Mouse (Mus musculus): ENCODE results near the gene Slc41a3. TPM values are rescaled to one million over a fixed set of nuclear protein-coding genes. Genes with fewer than 3 reads are reported as not detected.

The Slc41a3 gene
- polyA plus RNA-seq, 1 experiment from 2014 or later = 10.7 TPM

DNA sequence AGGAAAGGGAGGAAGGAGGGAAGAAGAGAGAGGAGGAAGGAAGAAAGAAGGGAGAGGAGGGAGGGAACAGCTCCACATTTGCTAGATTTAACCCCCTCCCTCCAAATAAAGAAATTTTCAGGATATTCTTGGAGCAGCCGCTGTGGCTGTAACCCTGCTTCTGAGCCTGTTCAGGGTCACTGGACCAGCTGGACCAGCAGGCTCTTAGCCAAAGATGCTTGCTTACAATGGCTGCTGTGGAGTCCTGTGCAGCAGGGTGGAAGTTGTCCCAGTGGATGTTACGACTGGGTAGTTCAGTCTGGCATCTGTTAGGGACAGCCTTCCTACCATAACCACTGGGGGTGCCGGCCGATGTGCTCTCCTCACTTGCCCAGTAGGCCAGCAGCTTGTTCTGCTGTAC, 35.8 kb upstream of the Slc41a3 start:
- H3K9ac ChIP-seq = no peak overlapping the region
- no peak for ATAC-seq (replicated peaks; ENCODE audit: insufficient number of reproducible peaks, insufficient read depth, low FRiP score, low read depth)
- WGBS = 80% methylated on average over 4 of the region's 4 CpGs
- H3K4me3 ChIP-seq = no peak overlapping the region
- H3K36me3 ChIP-seq = no peaks in the 10 kb centered on the region
- H3K27me3 ChIP-seq = 0 out of 2 replicates have a peak, but pooled peaks cover 2% of the 10 kb centered on the region
- no peak overlapping the region for H3K4me2 ChIP-seq
- H3K9me3 ChIP-seq (replicated peaks) = no peaks in the 10 kb centered on the region
- H3K27ac ChIP-seq = no peak overlapping the region
- peaks cover 23% of the 10 kb centered on the region for H3K4me1 ChIP-seq (replicated peaks)

DNA sequence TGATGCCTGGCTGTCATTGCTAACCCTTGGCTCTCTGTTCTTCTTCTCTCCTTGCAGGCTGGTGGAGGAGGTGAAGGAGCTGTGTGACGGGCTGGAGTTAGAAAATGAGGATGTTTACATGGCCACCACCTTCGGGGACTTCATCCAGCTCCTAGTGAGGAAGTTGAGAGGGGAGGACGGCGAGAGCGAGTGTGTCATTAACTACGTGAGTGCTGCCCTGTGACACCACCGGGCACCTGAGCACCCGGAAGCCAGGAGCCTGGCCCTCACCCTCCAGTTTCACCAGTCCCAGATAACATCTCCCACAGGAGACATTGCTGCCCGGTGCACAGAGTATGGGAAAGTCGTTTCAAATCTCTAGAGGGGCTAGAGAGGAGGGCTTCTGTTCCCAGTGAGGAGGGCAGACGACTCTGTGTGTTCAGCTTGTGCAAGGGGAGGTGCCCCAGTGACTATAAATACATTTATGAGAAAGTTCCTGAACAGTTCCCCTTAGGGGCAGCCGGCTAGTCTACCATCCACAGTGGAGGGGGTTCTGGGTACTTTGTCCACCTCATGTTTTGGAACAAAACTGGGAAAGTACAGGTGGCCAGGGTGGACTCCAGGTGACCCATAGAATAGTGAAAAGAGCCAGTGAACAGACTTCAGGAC, 34.7 kb upstream of the Slc41a3 start:
- Histone ChIP-seq H3K27ac (no peak overlapping the region), H3K4me2 (no peak overlapping the region), H3K27me3 (0 out of 2 replicates have a peak, but pooled peaks cover 2% of the 10 kb centered on the region), H3K4me3 (no peak overlapping the region), H3K36me3 (no peaks in the 10 kb centered on the region), H3K9me3 (replicated peaks) (no peaks in the 10 kb centered on the region), H3K4me1 (replicated peaks) (peaks cover 14% of the 10 kb centered on the region), H3K9ac (no peak overlapping the region)
- WGBS = 41% methylated on average over 12 of the region's 12 CpGs
- no peak for ATAC-seq (replicated peaks; ENCODE audit: insufficient number of reproducible peaks, insufficient read depth, low FRiP score, low read depth)

DNA sequence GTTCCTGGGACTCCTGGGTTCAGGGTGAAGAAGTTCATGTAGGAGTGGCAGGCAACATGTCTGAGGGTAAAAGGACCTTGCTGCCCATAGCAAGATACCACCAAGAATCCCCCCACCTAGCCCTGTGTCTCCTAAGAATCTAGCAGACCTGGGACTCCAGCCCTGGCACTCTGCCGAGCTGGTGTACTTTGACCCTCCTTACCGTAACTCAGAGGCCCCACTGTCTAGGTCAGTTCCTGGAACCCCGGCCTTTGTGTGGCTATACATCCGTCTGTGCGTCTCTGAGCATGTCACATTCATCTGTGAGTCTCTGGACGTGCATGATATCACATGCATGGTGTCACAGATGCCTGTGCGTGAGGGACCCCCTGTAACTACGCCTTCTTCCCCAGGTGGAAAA, 34.1 kb upstream of the Slc41a3 start:
- Histone ChIP-seq H3K9ac (no peak overlapping the region), H3K4me2 (no peak overlapping the region)
- no peak for ATAC-seq (replicated peaks; ENCODE audit: insufficient number of reproducible peaks, insufficient read depth, low FRiP score, low read depth)

DNA sequence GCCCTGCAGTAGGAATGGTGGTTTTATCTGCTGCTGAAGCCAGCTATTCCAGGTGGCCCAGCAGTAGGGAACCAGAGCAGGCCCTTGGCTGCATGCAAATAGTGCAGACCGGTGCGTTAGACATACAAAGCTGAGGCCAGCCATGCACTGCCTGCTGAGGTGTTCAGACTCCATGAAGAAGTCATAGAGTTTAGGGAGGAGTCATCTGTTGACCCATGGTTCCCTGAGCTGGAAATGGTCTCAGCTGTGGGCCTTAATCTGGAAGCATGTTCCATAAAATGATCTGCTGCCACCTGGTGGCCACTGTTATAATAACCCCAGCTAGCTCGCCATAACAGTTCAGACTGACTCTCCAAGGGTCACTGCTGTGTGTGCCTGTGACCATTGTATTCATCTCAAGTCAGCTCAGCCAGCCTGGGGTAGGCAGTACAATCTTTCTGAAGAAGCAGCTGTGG, 29.2 kb upstream of the Slc41a3 start:
- Histone ChIP-seq H3K4me1 (replicated peaks) (peaks cover 5% of the 10 kb centered on the region; the same call in 1 of the 2 replicates), H3K9me3 (replicated peaks) (no peaks in the 10 kb centered on the region), H3K4me2 (no peak overlapping the region), H3K27me3 (no peaks in the 10 kb centered on the region), H3K9ac (no peak overlapping the region), H3K27ac (no peak overlapping the region), H3K4me3 (no peak overlapping the region), H3K36me3 (no peaks in the 10 kb centered on the region)
- no peak for ATAC-seq (replicated peaks; ENCODE audit: insufficient number of reproducible peaks, insufficient read depth, low FRiP score, low read depth)
- 37% methylated on average over 3 of the region's 3 CpGs for WGBS

More for the DNA sequence above, 34.1 kb upstream of the Slc41a3 start:
- Histone ChIP-seq H3K4me3 (no peak overlapping the region), H3K9me3 (replicated peaks) (no peaks in the 10 kb centered on the region), H3K36me3 (no peaks in the 10 kb centered on the region), H3K27ac (no peak overlapping the region), H3K4me1 (replicated peaks) (peaks cover 8% of the 10 kb centered on the region), H3K27me3 (0 out of 2 replicates have a peak, but pooled peaks cover 2% of the 10 kb centered on the region)
- 64% methylated on average over 8 of the region's 8 CpGs for WGBS

DNA sequence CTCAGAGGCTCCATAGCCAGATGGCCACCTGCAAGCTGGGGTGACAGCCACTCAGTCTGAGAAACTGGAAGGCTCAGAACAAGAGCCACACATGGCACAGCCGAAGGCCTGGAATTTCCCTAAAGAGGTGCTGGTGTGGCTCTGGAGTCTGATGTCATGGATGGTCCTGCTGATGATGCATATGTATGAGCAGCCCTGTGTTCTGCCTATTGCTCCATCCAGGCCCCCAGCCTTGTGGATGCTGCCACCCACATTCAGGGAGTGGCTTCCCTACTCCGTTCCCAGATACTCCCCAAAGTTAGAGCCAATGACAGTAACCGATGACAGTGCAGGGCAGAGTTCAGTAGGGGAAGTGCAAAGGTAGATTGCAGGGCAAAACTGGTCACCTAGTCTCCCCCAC, 26.4 kb upstream of the Slc41a3 start:
- ATAC-seq (replicated peaks; ENCODE audit: insufficient number of reproducible peaks, insufficient read depth, low FRiP score, low read depth) = no peak
- Histone ChIP-seq H3K27ac (no peak overlapping the region), H3K27me3 (no peaks in the 10 kb centered on the region), H3K4me3 (no peak overlapping the region), H3K4me1 (replicated peaks) (peaks cover 5% of the 10 kb centered on the region; the same call in 1 of the 2 replicates), H3K9me3 (replicated peaks) (no peaks in the 10 kb centered on the region), H3K9ac (no peak overlapping the region), H3K4me2 (no peak overlapping the region), H3K36me3 (no peaks in the 10 kb centered on the region)
- 52% methylated on average over 3 of the region's 3 CpGs for WGBS

DNA sequence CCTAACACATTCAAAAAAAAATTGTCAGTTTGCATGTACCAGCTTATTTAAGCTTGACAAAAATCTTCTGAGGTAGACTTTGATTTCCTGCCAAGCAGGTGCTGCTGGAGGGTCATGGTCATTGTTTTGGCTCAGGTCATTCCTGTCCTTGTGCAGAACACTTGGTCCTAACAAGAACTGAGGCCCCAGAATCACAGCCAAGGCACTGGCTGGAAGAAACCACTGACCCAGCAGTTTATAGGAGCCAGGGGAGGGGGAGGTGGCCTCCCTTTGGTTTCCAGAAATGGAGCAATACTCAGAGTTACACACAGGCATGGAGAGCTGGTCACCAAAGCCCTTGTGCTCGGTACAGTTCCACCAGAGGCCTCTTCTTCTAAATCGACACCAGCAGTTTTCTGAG, 22.2 kb upstream of the Slc41a3 start:
- Histone ChIP-seq H3K36me3 (no peaks in the 10 kb centered on the region), H3K4me1 (replicated peaks) (peaks cover 5% of the 10 kb centered on the region; the same call in 1 of the 2 replicates), H3K4me3 (no peak overlapping the region), H3K9me3 (replicated peaks) (no peaks in the 10 kb centered on the region), H3K4me2 (no peak overlapping the region), H3K27me3 (no peaks in the 10 kb centered on the region), H3K27ac (no peak overlapping the region), H3K9ac (no peak overlapping the region)
- WGBS = 81% methylated on average over 2 of the region's 2 CpGs
- no peak for ATAC-seq (replicated peaks; ENCODE audit: insufficient number of reproducible peaks, insufficient read depth, low FRiP score, low read depth)

DNA sequence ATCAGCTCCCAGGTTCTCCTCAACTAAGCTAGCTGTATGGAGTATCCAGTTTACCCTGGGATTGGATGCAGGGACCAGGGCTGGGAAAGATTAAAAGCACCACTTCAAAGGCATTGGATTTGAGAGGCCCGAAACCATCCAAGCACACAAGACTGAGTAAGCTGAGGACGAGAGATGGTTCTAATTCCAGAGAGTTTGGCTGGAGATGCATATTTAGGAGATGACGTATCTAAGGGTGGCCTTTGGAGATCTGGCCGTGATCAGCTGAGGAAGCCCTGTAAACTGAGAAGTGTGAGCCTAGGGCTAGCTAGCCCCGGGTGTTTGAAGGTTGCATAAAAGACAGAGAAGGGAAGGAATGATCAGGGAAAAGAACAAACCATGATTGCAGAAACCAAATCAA, 16.4 kb upstream of the Slc41a3 start:
- no peak overlapping the region for H3K4me2 ChIP-seq
- ATAC-seq (replicated peaks; ENCODE audit: insufficient number of reproducible peaks, insufficient read depth, low FRiP score, low read depth) = no peak
- WGBS = 46% methylated on average over 5 of the region's 5 CpGs
- no peak overlapping the region for H3K27ac ChIP-seq
- no peaks in the 10 kb centered on the region for H3K4me1 ChIP-seq (replicated peaks)
- no peaks in the 10 kb centered on the region for H3K9me3 ChIP-seq (replicated peaks)
- no peak overlapping the region for H3K9ac ChIP-seq
- no peaks in the 10 kb centered on the region for H3K27me3 ChIP-seq
- no peaks in the 10 kb centered on the region for H3K36me3 ChIP-seq
- H3K4me3 ChIP-seq = no peak overlapping the region

DNA sequence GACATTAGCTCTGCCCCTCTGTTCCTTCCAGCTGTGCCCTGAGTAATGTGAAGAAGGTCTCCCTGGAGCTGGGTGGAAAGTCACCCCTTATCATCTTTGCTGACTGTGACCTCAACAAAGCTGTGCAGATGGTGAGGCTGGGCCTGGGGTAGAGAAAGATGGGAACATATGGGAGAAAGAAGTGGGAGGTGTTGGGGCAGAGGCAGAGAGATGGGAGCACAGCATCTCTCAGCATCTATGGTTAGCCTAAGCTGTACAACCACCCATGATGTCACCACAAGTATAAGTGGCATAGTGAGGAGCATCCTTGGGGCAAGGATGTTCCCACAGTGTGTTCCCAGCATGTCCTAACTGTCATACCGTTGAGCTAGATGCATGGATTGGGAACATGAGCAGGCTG, 13.8 kb upstream of the Slc41a3 start:
- ATAC-seq (replicated peaks; ENCODE audit: insufficient number of reproducible peaks, insufficient read depth, low FRiP score, low read depth) = no peak
- Histone ChIP-seq H3K27ac (no peak overlapping the region), H3K4me3 (no peak overlapping the region), H3K9ac (no peak overlapping the region), H3K36me3 (no peaks in the 10 kb centered on the region), H3K4me1 (replicated peaks) (no peaks in the 10 kb centered on the region), H3K4me2 (no peak overlapping the region), H3K27me3 (no peaks in the 10 kb centered on the region), H3K9me3 (replicated peaks) (no peaks in the 10 kb centered on the region)
- WGBS = 77% methylated on average over 1 of the region's 1 CpGs

DNA sequence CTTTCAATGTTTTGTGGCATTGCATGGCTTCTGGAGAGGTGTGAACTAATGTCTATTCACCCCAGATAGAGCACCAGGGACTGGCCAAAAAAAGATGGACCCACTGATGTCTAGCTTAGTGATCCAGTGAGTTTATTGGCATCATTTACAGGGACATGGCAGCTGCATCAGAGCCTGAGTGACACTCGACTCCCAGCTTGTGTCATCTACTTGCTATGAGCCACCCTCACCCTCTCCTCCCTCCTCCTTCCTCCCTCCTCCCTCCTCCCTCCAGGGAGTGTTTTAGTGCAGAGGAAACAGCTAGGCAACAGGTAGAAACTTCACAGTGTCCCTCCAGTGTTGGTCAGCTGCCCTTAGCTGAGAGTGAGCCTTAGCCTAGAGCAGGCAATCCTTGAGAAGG, 9.6 kb upstream of the Slc41a3 start:
- H3K4me1 ChIP-seq (replicated peaks) = no peaks in the 10 kb centered on the region
- no peak overlapping the region for H3K9ac ChIP-seq
- no peaks in the 10 kb centered on the region for H3K36me3 ChIP-seq
- no peak for ATAC-seq (replicated peaks; ENCODE audit: insufficient number of reproducible peaks, insufficient read depth, low FRiP score, low read depth)
- H3K9me3 ChIP-seq (replicated peaks) = no peaks in the 10 kb centered on the region
- 78% methylated on average over 1 of the region's 1 CpGs for WGBS
- H3K4me2 ChIP-seq = no peak overlapping the region
- H3K27me3 ChIP-seq = no peaks in the 10 kb centered on the region
- H3K27ac ChIP-seq = no peak overlapping the region
- H3K4me3 ChIP-seq = no peak overlapping the region

DNA sequence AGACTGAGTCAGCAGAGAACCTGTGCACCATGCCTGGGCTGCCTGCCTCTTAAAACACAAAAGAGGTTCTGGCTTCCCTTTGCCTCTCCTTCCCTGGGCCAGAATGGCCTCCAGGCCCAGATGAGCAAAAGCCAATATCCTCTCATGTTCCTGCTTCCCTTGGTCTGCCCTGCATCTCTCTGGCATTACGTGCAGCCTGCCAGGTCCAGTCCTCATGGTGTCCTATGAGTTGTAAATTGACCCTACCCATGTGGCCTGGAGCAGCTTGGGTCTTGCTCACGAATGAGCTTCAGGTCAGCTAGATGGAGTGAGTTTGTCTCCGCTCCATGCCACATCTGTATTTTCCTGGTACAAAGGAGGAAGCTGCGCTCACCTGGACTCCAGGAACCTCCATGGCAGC, 7.5 kb upstream of the Slc41a3 start:
- H3K4me2 ChIP-seq = no peak overlapping the region
- H3K4me3 ChIP-seq = no peak overlapping the region
- no peaks in the 10 kb centered on the region for H3K27me3 ChIP-seq
- no peak overlapping the region for H3K27ac ChIP-seq
- H3K9ac ChIP-seq = no peak overlapping the region
- no peaks in the 10 kb centered on the region for H3K9me3 ChIP-seq (replicated peaks)
- H3K4me1 ChIP-seq (replicated peaks) = peaks cover 17% of the 10 kb centered on the region
- H3K36me3 ChIP-seq = no peaks in the 10 kb centered on the region
- no peak for ATAC-seq (replicated peaks; ENCODE audit: insufficient number of reproducible peaks, insufficient read depth, low FRiP score, low read depth)
- WGBS = 90% methylated on average over 4 of the region's 4 CpGs

DNA sequence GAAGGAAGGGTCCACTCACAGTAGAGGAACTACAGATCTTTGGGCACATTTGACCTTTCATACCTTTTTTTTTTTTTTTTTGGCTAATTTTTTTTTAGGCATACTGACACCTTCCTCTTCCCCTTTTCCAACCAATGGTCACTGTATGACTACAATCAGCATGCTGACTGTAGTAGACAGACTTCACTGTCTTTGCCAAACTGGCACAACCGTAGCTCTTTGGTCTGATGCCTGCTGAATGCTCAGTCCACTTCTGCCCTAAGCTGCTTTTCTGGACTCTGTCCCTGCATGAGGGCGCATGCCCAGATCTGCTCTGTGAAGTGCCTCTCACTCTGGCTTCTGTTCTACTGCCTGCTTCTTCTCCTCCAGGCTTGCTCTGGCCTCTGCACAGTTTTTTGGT, 6.9 kb upstream of the Slc41a3 start:
- WGBS = 60% methylated on average over 2 of the region's 2 CpGs
- ATAC-seq (replicated peaks; ENCODE audit: insufficient number of reproducible peaks, insufficient read depth, low FRiP score, low read depth) = no peak
- no peak overlapping the region for H3K4me3 ChIP-seq
- H3K27me3 ChIP-seq = no peaks in the 10 kb centered on the region
- H3K4me1 ChIP-seq (replicated peaks) = peaks cover 18% of the 10 kb centered on the region
- H3K9ac ChIP-seq = no peak overlapping the region
- H3K9me3 ChIP-seq (replicated peaks) = no peaks in the 10 kb centered on the region
- no peak overlapping the region for H3K27ac ChIP-seq
- H3K4me2 ChIP-seq = no peak overlapping the region
- no peaks in the 10 kb centered on the region for H3K36me3 ChIP-seq

DNA sequence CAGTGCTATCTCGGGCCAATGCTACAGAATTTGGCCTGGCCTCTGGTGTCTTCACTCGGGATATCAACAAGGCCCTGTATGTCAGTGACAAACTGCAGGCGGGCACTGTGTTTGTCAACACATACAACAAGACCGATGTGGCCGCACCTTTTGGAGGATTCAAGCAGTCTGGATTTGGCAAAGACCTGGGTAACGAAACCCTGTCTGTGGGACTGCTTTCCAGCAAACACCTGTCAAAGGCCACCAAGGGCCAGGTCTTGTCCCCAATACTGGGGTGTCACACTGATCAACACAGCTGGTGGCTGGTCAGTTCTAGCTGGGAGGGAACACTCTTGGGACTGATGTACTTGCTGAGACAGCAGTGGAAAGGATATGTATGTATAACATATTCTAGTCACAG, 6.3 kb upstream of the Slc41a3 start:
- Histone ChIP-seq H3K27me3 (no peaks in the 10 kb centered on the region), H3K4me2 (no peak overlapping the region), H3K4me3 (no peak overlapping the region), H3K27ac (no peak overlapping the region), H3K9ac (no peak overlapping the region), H3K9me3 (replicated peaks) (no peaks in the 10 kb centered on the region), H3K4me1 (replicated peaks) (peaks cover 18% of the 10 kb centered on the region), H3K36me3 (no peaks in the 10 kb centered on the region)
- WGBS = 77% methylated on average over 6 of the region's 6 CpGs
- ATAC-seq (replicated peaks; ENCODE audit: insufficient number of reproducible peaks, insufficient read depth, low FRiP score, low read depth) = no peak
